Mouse (Mus musculus) myocyte (in vitro differentiated cells): Measurements from ENCODE around the gene Lin37. TPM values are rescaled to one million over a fixed set of nuclear protein-coding genes. Genes with fewer than 3 reads are reported as not detected.

Source experiments
- H3K27me3 ChIP-seq: one replicate; pipeline ENCODE4 v1.6.1; 2011; ENCODE audit not compliant: control insufficient read depth, insufficient read depth, insufficient read length
- H3K36me3 ChIP-seq: one replicate; pipeline ENCODE4 v1.6.1; 2011; ENCODE audit not compliant: control insufficient read depth, insufficient read depth
- H3K4me2 ChIP-seq: one replicate; pipeline ENCODE4 v1.6.1; 2011; ENCODE audit warnings: low read depth, control low read depth
- H3K4me3 ChIP-seq: one replicate; pipeline ENCODE4 v1.5.1; 2011; ENCODE audit warnings: mild to moderate bottlenecking, control low read depth, moderate library complexity
- H3K79me2 ChIP-seq: one replicate; pipeline ENCODE4 v1.6.1; 2011; ENCODE audit not compliant: control insufficient read depth, insufficient read depth
- H3ac ChIP-seq: one replicate; pipeline ENCODE4 v1.6.1; 2011; ENCODE audit not compliant: control insufficient read depth, insufficient read length
- CEBPB ChIP-seq: IDR thresholded peaks from 2 replicates; pipeline ENCODE4 v1.6.1; 2011; ENCODE audit warnings: mild to moderate bottlenecking, moderate library complexity; ENCODE audit not compliant: poor library complexity, insufficient read depth, severe bottlenecking
- E2F4 ChIP-seq: IDR thresholded peaks from one replicate; pipeline ENCODE4 v1.6.1; 2011; ENCODE audit warnings: mild to moderate bottlenecking, control low read depth, moderate library complexity; ENCODE audit not compliant: insufficient read depth
- MAX ChIP-seq: IDR thresholded peaks from one replicate; pipeline ENCODE4 v1.6.1; 2011; ENCODE audit warnings: low read depth, mild to moderate bottlenecking, control low read depth
- MYOD1 ChIP-seq, 3 experiments: IDR thresholded peaks; one replicate each; pipeline ENCODE4 v1.6.1; 2011; ENCODE audit warnings: control low read depth in 2 of 3, low read depth in 2 of 3, mild to moderate bottlenecking in 2 of 3, moderate library complexity in 1 of 3; ENCODE audit not compliant: insufficient read length in 2 of 3, control insufficient read depth in 1 of 3
- MYOG ChIP-seq, 3 experiments: IDR thresholded peaks; one replicate each; pipeline ENCODE4 v1.6.1; 2011; ENCODE audit warnings: control low read depth in 2 of 3, low read depth in 2 of 3, mild to moderate bottlenecking in 2 of 3; ENCODE audit not compliant: insufficient read length in 2 of 3, control insufficient read depth in 1 of 3, insufficient read depth in 1 of 3
- POLR2A ChIP-seq: IDR thresholded peaks from one replicate; pipeline ENCODE4 v1.6.1; 2011; ENCODE audit warnings: low read depth, mild to moderate bottlenecking, control low read depth, moderate library complexity; ENCODE audit not compliant: insufficient read length
- POLR2AphosphoS2 ChIP-seq: IDR thresholded peaks from one replicate; pipeline ENCODE4 v1.6.1; 2011; ENCODE audit warnings: low read depth, control low read depth; ENCODE audit not compliant: insufficient read length
- REST ChIP-seq: IDR thresholded peaks from one replicate; pipeline ENCODE4 v1.6.1; 2011; ENCODE audit warnings: mild to moderate bottlenecking, control low read depth, moderate library complexity; ENCODE audit not compliant: insufficient read depth, insufficient read length
- SRF ChIP-seq: IDR thresholded peaks from one replicate; pipeline ENCODE4 v1.6.1; 2011; ENCODE audit warnings: low read depth; ENCODE audit not compliant: control insufficient read depth, insufficient read length
- TCF12 ChIP-seq: IDR thresholded peaks from one replicate; pipeline ENCODE4 v1.6.1; 2011; ENCODE audit warnings: mild to moderate bottlenecking, control low read depth; ENCODE audit not compliant: poor library complexity, insufficient read depth, severe bottlenecking
- TCF3 ChIP-seq: IDR thresholded peaks from one replicate; pipeline ENCODE4 v1.6.1; 2011; ENCODE audit warnings: low read depth, control low read depth; ENCODE audit not compliant: insufficient read length
- USF1 ChIP-seq: IDR thresholded peaks from one replicate; pipeline ENCODE4 v1.6.1; 2011; ENCODE audit warnings: low read depth, mild to moderate bottlenecking, control low read depth, moderate library complexity
- polyA plus RNA-seq: library from polyadenylated mRNA; unstranded; fragments of >200 nt; fragmentation: generic; extraction: Trizol; gene quantifications from one replicate; pipeline ENCODE4 v1.2.1, GENCODE M21; 2012; ENCODE audit warnings: missing spikeins

The Lin37 gene
- polyA plus RNA-seq, 1 experiment, result 55.3 TPM

- Histone ChIP-seq H3K36me3 (no peaks in the 10 kb centered on the region), H3ac (no peak overlapping the region), H3K4me2 (no peak overlapping the region), H3K27me3 (peaks cover 19% of the 10 kb centered on the region), H3K4me3 (no peak overlapping the region), H3K79me2 (peaks cover 22% of the 10 kb centered on the region)
- TF ChIP-seq MAX (no peak), POLR2A (no peak), USF1 (no peak), MYOD1 (IDR thresholded peaks at IDR 0.05; ENCODE audit: control insufficient read depth in 1 of 3, insufficient read length in 2 of 3, low read depth in 2 of 3) (no peak), CEBPB (no peak), TCF12 (no peak), POLR2AphosphoS2 (no peak), SRF (no peak), REST (no peak), TCF3 (no peak), E2F4 (no peak), MYOG (IDR thresholded peaks at IDR 0.05; ENCODE audit: control insufficient read depth in 1 of 3, insufficient read depth in 1 of 3, insufficient read length in 2 of 3, low read depth in 2 of 3) (no peak)
Measured at GRCm38 (mm10) chr7:30590927-30591604, 31.4 kb upstream of the Lin37 start.

DNA sequence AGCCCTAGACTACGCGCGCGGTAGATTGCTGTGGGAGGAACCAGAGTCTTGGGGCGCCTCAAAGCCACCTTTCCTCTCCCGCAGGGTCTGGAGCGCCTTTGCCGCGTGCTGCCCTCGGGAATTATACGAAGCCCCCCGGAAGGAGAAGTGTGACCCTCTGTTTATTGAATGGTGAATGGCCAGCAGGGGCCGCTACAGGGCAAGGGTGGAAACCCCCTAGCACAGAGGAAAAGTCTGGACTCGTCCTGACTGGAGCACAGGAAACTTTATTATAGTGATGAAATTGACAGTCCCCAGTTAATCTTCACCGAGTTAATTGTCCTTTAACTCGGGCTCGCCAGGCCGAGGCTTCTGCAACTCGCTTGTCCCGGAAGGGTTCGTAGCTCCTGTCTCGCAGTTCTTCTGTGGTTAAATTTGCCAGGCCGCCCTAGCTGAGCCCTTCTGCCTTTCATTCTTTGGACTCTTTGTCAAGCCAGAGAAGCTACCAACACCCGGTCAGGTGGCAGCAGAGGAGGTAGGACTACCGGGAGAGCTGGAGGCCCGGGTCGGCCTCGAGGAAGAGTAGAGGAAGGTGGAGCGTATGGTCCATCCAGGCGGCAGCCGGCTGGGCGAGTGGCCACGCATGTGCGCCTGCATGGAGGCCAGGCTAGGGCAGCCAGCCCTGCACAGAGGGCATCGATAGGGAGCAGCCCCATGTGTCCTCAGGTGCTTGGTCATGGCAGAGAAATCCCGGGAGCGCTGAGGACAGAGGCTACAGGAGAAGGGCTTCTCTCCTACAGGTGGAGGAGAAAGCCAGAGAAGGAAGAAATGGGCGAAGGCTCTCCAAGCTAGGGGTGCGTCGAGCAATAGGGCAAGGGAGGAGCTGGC lies 30.0 kb upstream of the Lin37 start:
- Histone ChIP-seq H3K4me2 (peak overlapping the region; percentile 90), H3ac (peak overlapping the region; percentile 98), H3K36me3 (no peaks in the 10 kb centered on the region), H3K4me3 (peak overlapping the region; percentile 91), H3K27me3 (peaks cover 6% of the 10 kb centered on the region), H3K79me2 (peaks cover 26% of the 10 kb centered on the region)
- TF ChIP-seq POLR2AphosphoS2 (no peak), MYOG (IDR thresholded peaks at IDR 0.05; ENCODE audit: control insufficient read depth in 1 of 3, insufficient read depth in 1 of 3, insufficient read length in 2 of 3, low read depth in 2 of 3) (no peak), MYOD1 (IDR thresholded peaks at IDR 0.05; ENCODE audit: control insufficient read depth in 1 of 3, insufficient read length in 2 of 3, low read depth in 2 of 3) (no peak), REST (no peak), TCF3 (no peak), POLR2A (no peak), MAX (no peak), CEBPB (no peak), USF1 (no peak), SRF (no peak), TCF12 (no peak), E2F4 (no peak)

GRCm38 (mm10) chr7:30588676-30589434 lies 29.2 kb upstream of the Lin37 start, which contains the start of gene Kmt2b:
Gene Kmt2b (minus strand): TSS chr7:30588726.
- Histone ChIP-seq H3K36me3 (no peaks in the 10 kb centered on the region), H3K4me2 (peak within 1 kb of the TSS; percentile 90), H3K79me2 (peaks cover 26% of the 10 kb centered on the region), H3K27me3 (no peaks in the 10 kb centered on the region), H3ac (peak within 1 kb of the TSS; percentile 98), H3K4me3 (peak within 1 kb of the TSS; percentile 91)
- TF ChIP-seq USF1 (no peak), MYOD1 (IDR thresholded peaks at IDR 0.05; ENCODE audit: control insufficient read depth in 1 of 3, insufficient read length in 2 of 3, low read depth in 2 of 3) (peak in 2 of 3 experiments; percentile 31 to 59), POLR2AphosphoS2 (peak; percentile 60), SRF (peak; percentile 3), REST (no peak), POLR2A (peak; percentile 73), MYOG (IDR thresholded peaks at IDR 0.05; ENCODE audit: control insufficient read depth in 1 of 3, insufficient read depth in 1 of 3, insufficient read length in 2 of 3, low read depth in 2 of 3) (peak in 2 of 3 experiments; percentile 51 to 78)

DNA sequence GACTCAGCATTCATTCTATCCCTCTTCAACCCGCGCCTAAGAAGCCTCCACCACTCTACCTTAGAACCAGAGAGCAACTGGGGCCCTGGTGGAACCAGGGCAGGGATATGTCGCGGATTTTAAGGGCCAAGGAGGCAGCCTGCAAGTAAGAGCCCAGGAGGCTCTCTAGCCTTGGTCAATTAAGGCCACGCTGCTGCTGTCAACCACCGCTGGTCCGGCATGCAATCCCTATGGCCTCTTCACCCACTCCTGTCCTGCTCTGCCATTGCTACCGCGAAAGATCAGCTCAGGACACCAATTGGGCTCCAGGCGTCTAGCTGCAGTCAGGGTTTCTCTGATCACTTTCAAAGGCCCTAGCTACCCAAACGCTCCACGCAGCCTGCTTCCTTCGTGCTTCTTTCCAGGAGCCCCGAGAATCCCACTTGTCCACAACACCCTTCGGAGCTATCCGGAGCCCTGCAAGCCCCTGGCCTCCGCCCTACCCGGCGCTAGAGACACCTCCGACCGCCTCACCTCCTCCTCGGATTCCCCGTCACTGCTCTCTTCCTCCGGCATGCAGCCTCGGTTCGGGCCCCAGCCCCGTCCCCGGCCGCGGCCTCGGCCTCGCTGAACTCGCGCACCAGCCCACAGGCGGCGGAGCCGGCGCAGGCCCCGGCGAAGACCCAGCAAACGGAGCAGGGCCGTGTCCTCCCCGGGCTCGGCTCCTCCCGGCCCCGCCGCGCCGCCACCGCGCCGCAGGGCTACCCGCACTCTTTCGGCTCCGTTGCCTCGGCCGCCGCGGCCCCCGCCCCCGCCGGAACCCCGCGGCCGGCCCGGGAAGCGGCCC lies 28.4 kb upstream of the Lin37 start:
- peak overlapping the region; percentile 91 for H3K4me3 ChIP-seq
- peak overlapping the region; percentile 87 for H3K4me2 ChIP-seq
- H3K27me3 ChIP-seq, result no peaks in the 10 kb centered on the region
- no peaks in the 10 kb centered on the region for H3K36me3 ChIP-seq
- H3ac ChIP-seq, result peak overlapping the region; percentile 98
- peaks cover 26% of the 10 kb centered on the region for H3K79me2 ChIP-seq
- TF ChIP-seq CEBPB (no peak), TCF3 (no peak), MYOG (IDR thresholded peaks at IDR 0.05; ENCODE audit: control insufficient read depth in 1 of 3, insufficient read depth in 1 of 3, insufficient read length in 2 of 3, low read depth in 2 of 3) (no peak), REST (no peak), MYOD1 (IDR thresholded peaks at IDR 0.05; ENCODE audit: control insufficient read depth in 1 of 3, insufficient read length in 2 of 3, low read depth in 2 of 3) (no peak), E2F4 (no peak), POLR2A (no peak), MAX (no peak), POLR2AphosphoS2 (no peak), USF1 (no peak), SRF (no peak), TCF12 (no peak)
